Mouse (Mus musculus): Measurements from ENCODE around the gene Adipor1. TPM values are rescaled to one million over a fixed set of nuclear protein-coding genes. Genes with fewer than 3 reads are reported as not detected.

The Adipor1 gene
- total RNA-seq (2021): 100 to 1,000 TPM; 126 to 130 TPM

DNA sequence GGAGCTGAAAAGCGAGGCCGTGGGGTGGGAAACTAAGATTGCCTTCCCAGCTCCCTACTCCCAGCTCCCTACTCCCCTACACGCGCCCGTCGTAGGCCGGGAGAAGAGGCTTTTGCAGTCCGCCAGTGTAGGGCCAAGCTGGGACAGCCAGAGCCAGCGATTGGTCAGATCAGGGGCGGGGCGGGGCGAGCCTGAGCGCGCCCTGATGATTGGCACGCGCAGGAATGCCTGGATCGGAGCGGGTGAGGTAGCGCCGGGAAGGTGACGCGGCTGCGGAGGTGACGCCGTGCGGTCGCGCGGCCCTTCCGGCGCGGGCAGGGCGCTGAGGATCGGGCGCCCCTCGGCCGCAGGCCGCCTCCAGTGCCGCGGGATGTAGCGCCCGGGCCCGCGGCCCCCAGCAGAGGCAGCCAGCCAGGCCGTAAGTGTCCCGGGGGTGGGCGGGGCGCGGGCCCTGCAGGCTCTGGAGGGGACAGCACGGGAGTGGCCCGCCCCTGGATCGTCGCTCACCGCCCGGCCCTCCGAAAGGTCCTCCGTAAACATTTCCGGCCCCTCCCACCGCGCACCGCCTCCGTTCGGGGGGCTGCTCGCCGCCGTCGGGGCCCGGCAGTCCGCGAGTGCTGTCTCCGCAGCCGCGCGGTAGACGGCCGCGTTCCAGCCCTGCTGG, at the start of gene Adipor1:
Adipor1 (plus strand) TSS at position 211 of the 664 bp plus-strand sequence.
- DNase-seq: peak; percentile 98

DNA sequence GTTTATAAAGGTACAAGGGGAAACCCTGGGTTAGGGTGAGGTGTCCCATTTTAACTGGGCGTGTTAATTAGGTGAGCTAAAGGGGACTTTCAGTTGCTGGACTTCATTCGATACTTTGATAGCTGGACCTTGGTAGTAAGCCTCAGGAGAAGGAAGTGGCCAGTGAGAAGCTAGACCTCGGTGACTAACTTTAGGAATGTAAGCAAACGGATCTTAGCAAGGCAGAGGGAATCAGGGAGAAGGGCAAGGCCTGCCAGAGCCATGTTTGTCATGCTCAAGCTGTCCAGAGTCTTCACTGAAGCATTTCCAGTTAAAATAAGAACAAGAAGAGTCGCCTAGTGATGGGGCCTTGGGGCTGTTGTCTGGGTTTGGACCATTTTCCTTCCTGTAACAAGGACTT, 49.7 kb upstream of the Adipor1 start:
- DNase-seq: no peak

DNA sequence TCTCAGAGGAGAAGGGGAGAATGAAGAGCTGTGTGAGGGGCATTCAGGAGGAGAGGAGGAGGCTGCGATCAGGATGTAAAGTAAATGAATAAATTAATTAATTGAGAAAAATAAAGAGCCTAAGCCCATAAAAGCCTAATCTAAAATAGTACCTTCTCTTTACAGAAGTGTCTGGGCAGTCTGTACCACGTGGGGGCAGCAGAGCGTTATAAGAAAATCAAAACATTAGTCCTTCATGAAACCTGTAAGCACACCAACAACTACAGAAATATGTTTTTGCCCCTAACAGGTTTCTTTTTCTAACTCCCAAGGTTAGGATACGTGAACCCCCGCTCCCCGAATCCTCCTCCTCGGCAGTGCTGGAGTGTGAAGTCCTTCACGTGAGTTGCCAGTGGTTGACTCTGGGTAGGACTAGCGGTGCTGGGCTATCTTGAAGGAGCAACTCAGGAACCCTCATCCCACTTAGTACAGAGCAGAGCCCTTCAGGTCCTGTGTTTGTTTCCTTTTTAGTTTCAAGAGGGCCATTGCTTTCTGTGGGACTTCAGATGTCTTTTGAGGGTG, 46.3 kb upstream of the Adipor1 start:
- DNase-seq: peak; percentile 76

DNA sequence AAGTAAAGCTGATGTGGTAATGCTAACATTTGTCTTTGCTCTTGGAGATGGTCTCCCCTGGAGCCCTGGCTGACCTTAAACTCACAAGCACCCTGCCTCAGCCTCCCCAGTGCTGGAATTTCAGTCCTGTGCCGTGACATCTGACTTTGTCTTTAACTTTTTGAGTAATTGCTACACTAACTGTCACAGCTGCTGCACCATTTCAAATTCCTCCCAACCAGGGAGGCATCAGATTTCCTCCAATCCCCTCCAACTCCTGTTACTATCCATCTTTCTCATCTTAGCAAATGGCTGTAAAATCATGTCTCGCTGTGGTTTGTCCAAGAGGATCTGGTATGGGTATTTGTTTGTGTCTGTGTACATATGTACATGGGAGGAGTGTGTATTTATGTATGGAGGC, 41.1 kb upstream of the Adipor1 start:
- no peak for DNase-seq

DNA sequence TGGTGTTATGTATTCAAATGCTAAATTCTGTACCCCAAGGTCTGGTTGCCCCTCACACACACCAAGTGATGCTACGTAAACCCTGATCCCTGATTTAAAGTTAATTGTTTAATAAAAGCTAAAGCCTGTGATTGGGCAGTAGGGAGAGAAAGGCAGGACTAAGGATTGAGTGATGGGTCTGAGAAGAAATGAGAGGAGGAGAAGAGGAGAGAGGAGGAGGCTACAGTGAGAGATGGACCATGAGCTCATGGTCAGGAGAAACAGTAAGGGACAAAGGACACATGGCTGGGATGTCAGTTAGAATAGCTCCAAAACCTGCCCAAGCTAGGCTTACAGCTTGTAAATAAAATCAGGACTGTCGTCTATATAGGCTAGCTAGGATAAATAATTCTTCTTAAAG, 34.1 kb upstream of the Adipor1 start:
- DNase-seq: no peak

DNA sequence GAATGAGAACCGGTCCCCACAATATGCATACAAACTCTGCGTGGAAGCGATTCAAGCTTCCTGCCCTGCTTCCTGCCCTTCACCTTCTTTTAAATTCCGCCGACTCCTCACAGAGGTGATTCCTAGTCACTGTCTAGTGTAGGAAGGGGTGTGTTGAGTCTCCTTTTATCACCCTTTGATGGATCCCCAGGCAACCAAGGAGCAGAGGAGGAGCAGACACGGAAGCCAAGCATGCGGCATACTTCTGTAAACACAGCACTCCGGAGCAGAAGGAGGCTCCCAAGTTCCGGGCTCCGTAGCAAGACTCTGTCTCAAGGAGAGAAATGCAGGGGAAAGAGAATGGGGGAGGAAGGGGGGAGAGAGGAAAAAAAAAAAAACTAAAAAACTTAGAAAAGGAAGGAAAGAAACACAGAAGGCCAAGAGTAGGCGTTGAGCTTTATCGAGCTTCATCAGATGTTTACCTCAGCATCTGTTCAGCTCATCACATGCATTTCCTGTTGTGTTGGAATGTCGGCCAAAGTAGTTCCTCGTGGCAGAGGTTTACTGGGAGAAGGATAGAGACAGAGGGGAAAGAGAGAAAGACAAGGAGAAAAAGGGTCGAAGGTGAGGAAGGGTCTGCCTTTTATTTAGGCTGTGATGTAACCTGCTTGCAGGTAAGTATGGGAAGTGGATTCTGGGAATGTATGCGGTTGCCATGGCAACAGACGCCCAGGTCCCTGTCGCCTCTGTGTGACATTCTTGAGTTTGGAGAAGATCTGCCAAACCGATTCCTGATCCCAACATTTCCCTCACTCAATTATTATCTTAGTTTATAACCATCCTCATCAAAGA, 33.2 kb upstream of the Adipor1 start:
- DNase-seq: peak; percentile 11

DNA sequence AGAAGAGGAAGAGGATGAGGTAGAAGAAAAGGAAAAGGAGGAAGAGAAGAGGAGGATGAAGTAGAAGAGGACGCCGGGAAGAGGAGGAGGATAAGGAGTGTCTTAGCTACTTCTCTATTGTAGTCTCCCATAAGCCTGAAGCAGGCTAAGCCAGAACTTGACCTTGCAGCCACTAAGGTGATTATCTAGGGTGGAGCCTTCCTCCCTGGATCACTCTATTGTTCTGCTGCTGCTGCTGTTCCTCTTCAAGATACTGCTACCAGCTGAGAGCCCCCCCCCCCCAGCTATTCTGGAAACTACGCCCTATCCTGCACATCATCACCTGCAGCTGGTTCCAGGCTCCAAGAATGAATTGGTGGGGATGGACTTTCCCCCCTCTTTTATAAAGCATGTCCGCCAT, 30.6 kb upstream of the Adipor1 start:
- DNase-seq: no peak

DNA sequence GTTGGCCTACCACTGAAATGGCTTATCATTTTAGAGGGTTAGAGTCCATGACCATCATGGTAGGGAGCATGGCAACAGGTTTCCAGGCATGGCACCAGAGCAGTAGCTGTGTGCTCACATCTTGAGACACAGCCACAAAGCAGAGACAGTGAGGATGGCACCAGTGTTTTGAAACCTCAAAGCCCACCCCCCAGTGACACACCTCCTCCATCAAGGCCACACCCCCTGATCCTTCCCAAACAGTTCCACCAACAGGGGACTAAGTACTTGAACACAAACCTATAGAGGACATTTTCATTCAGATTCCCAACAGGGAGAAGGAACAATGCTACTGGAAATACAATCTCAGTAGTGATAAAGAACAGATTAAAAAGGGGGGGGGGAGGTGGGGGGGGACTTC, 30.0 kb upstream of the Adipor1 start:
- no peak for DNase-seq

DNA sequence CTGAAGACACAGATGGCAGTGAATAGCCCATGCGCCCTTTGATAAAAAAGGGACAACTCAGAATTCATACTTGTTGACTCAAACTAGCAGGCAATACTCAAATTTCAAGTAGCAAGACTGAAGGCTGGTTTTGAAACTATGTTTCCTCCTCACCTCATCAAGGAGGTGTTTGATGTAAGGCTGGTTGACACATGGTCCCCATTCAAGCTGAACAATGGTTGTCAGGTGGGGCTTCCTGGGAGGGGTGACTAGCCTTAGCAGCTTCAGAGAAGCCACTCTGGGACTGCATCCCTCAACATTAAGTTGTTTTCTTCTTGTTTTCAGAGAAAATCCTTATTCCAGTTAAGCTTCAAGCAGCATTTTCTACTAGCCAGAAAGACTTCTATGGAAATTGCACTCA, 29.5 kb upstream of the Adipor1 start, which contains the start of gene 4933406M09Rik:
4933406M09Rik (plus strand) TSS at position 275 of the 400 bp plus-strand sequence.
- no peak for DNase-seq

DNA sequence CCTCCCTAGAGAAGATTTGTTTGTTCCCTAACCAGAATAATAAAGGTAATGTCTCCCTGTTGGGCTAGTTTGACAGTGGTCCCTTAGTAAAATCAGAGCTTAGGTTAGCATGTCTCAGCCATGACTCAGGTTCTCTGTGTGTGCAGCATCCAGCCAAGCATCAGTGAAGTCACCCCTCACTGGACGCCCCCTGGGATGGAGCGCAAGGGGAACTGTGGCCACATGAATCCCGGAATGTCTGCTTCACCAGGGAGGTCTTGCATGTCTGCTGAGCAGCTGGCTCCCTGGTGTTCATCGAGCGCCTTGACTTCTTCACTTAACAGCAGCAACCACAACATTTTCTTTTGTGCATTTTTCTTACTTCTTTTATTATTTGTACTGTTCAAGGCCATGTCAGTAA, 21.4 kb upstream of the Adipor1 start:
- DNase-seq: no peak

DNA sequence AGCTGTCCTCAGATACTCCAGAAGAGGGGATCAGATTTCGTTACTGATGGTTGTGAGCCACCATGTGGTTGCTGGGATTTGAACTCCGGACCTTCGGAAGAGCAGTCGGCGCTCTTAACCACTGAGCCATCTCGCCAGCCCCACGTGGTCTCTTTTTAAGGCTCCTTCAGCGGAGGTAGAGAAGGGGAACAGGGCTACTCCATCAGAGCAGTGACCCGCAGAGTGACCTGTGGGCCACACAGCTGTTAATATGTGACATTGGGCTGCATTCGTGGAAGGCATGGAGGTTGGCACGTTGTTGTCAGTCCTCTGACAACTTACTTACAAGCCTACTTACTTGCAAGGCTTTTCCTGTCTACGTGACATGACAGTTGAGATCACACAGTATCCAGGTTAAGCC, 17.0 kb upstream of the Adipor1 start:
- no peak for DNase-seq

DNA sequence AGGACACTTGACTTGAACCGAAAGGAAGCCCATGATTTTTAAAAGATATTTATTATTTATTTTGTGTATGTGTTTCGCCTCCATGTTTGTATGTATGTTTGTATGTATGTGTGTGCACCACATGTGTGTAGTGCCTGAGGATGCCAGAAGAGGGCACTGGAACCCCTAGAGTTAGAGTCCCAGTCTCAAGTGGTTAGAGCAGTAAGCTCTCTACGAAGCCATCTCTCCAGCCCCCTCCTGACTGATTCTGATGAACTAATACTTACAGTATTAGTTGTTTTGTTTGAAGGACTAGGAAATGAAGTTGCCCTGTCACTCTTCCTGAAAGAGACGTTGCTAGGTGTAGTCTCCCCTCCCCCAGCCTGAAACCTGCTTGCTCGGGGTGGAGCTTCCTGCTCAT, 15.4 kb upstream of the Adipor1 start:
- no peak for DNase-seq

DNA sequence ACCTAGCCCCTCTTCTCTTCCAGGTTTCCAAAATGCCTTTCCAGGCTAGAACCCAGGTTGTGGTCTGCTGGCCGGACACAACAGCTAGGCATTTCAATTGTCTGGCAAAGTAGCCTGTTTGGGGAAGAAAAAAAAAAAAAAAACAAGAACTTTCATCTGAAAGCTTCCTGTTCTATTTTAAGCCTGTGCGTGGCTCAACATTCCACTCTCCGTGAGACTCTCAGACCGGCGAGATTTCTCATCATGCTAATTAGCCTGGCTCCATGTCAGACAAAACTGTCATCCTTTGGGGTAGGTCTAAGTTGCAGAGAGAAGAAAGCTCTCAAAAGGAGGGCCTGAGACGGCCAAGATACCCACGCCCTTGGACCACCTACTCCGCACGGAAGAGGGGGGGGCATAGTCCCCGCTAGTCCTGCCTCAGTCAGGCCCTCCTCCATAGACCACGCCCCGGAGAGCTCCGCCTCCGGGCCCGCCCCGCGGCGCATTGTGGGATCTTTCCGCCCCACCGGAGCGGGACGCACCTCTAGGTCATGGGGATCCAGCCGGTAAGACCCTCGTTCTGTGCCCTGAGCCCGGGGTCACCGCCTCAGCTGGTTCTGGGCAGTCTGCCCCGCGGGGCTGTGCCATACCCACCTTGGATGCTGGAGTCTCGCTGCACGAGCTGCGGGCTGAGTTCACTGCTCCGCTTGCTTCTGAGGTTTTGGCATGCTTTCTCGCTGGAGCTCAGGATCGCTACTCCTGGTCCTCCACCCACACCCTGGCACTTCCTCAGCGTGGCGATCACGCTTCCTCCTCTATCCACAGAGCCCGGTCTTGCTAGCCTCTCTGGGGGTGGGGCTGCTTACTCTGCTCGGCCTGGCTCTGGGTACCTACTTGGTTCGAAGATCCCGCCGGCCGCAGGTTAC, 9.4 kb upstream of the Adipor1 start, which contains the start of gene Cyb5r1:
Cyb5r1 (plus strand) TSS at position 51 of the 905 bp plus-strand sequence.
- peak; percentile 82 for DNase-seq

DNA sequence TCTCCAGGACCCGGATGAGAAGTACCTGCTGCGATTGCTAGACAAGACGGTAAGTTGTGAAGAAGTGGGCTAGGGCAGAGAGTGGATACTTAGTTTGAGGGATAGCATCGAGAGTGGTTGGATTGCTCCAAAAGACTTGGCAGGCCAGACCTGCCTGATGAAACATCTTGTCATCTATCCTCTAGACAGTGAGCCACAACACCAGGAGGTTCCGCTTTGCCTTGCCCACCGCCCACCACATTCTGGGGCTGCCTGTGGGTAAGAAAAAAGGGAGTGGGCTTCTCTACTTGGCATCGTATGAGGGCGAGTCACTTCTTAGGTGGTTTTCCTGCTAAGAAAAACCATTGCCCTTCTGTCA, 8.8 kb upstream of the Adipor1 start:
- DNase-seq: no peak

DNA sequence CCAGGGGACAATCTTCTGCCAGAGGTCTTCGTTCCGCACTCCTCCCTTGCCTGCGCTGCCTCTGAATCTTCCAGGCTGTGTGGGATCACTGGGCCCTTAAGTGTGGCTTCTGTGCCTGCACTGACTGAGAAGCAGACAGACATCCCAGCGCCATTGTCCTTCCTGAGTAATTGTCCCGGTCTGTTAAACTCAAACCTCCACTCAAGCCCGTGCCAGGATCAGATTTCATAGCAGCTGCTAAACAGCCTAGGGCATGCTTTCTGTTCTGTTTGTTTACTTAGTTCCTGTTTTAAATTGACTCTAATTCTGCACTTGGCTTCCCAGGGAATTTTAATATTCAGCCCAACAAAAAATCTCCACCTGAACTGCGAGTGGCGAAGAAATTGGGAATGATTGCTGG, 7.1 kb upstream of the Adipor1 start:
- DNase-seq: no peak

DNA sequence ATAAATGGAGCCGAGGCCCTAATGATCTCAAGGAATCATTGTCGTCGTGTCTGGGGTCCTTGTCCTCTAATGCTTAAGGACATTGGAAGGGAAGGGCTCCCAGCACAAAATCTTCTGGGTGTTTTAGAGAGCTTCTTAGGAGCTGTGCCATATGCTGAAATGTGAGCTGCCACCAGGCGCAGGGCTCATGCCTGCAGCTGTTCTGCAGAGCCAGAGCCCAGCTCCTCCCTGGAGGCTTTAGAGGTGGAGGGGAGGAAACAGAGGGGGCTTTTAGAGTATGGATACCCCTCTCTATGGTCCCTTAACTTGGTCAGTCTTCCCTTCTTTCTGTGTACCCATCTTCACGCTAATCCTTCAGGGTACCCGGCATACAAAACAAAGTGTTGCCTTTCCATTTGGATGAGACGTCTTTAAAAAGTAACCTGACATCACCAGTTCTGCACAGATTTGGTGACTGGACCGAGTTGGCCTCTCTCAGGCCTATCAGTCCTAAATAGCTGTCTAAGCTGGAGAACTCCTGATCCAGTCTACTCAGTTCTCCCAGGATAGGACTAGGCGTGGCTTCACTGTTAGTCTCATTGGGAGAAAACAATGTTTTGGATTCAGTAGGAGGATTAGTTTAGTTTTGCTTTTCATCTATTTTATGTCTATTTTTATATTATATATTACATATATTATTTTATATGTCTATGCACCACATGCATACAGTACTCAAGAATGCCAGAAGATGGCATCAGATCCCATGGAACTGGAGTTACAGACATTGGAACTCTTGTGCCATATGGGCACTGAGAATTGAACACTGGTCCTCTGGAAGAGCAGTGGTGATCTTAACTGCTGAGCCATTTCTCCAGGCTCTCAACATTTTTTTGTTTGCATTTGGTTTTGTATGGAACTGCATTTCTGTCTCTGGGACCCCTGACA, 3.2 kb upstream of the Adipor1 start:
- DNase-seq: no peak

DNA sequence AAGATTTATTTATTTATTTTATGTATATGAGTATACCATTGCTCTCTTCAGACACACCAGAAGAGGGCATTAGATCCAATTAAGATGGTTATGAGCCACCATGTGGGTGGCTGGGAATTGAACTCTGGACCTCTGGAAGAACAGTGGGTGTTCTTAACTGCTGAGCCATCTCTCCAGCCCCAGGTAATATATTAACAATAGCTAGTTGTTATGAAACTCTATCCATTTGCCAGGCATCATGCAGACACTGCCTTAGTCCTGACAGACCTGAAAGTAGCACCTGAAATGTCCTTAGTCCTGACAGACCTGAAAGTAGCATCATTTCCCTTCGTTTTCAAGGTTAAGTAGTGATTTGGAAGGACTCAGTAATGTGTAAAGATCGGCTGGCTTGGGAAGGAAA, 1.1 kb upstream of the Adipor1 start:
- no peak for DNase-seq

DNA sequence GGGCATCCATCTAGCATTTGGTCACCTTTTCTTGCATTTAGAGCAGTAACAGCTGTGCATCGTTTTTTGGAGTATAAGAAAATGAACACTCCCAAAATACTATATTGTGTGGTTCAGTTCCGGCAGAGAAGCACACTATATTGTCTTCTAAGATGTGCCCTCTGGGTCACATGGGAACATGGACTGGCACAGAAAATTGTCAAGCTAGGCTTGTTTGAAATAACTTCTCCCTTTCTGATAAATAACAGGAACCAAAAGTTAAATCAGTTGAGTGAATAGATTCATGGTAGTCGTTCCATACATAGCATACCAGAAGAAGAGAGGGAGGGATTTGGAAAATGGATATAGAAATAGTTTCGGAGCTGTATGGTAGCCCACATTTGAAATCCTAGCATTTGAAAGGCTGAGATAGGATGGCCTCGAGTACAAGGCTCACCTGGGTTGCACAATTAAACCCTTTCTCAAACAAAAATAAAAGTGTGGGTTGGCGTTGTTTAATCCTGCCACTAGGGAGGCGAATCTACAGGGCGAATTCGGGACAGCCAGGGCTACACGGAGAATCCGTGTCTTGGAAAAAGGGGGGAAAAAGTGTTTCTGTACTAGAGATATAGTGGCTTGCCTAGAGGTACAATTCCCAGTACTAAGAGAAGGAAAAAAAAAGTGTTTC, 544 bp upstream of the Adipor1 start:
- no peak for DNase-seq

DNA sequence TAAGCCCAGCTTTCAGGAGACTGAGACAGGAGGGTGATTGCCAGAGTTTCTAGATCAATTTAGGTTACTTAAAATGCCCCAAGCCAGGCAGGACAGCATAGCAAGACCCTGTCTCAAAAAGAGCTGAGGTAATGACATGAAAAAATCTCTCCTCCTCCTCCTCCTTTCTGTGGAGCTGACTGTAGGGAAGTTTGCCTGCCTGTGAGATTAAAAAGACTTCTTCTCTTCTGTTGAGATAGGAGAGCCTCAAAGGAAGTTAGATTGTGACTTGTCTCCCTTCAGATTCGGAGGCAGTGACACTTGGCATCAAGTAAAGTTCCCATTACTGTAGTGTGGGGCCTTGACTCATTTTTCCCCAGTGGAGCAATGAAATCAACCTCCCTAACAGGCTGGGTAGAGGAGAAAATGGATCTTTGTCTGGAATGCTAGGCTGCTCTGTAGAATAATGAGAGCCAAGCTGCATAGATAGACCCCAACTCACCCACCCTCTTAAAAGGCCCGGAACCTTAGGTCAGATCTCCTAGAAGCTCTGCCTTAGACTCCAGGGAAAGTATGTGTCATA, 3.3 kb downstream of the Adipor1 start:
- DNase-seq: no peak

DNA sequence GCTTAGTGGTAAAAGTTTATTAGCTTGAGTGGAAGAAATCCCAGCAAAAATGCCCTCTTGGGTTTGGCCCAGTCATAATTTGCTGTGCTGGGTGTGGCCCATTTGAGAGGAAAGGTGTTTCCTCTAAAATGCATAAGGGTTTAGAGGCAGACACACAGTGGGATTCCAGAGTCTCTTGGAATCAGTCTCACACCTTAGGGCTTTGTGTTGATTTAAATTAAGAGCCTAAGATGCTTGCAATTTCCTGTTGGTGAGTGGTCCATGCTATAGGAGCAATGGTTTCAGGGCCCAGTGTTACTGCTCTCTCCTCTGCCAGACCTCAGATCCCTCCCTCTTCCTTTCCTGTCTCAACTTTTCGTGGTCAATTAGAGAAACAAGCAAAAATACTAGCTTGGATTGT, 4.0 kb downstream of the Adipor1 start:
- DNase-seq: no peak

Data from heart, postnatal 4 days (tissue).